Mouse (Mus musculus) adipocyte (in vitro differentiated cells): ENCODE measurements around the gene Samd14.

Experiments used
- DNase-seq: peaks from one replicate; pipeline ENCODE4 v3.0.0-alpha.2; 2016; ENCODE audit warnings: low spot score

The Samd14 gene

GRCm38 (mm10) chr11:94990102-94990748 lies 19.5 kb upstream of the Samd14 start:
- no peak for DNase-seq

- peak; percentile 97 for DNase-seq
These were observed 18.7 kb upstream of the Samd14 start, which contains the start of gene Ppp1r9b for GRCm38 (mm10) chr11:94990749-94991577. Gene Ppp1r9b, plus strand, starts transcription at chr11:94991035.

DNA sequence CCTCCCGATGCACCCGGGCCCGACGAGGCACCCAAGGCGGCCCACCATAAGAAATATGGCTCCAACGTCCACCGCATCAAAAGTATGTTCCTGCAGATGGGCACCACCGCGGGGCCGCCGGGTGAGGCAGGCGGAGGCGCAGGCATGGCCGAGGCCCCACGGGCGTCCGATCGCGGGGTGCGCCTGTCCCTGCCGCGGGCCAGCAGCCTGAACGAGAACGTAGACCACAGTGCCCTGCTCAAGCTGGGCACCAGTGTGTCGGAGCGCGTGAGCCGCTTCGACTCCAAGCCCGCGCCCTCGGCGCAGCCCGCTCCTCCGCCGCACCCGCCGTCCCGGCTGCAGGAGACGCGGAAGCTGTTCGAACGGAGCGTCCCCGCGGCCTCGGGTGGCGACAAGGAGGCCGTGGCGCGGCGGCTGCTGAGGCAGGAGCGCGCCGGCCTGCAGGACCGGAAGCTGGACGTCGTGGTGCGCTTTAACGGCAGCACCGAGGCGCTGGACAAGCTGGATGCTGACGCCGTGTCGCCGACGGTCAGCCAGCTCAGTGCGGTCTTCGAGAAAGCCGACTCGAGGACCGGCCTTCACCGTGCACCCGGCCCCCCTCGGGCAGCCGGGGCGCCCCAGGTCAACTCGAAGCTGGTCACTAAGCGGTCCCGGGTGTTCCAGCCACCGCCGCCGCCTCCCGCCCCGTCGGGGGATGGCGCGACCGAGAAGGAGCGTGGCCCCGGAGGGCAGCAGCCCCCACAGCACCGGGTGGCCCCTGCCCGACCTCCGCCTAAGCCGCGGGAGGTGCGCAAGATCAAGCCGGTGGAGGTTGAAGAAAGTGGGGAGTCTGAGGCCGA lies 17.8 kb upstream of the Samd14 start:
- peak; percentile 38 for DNase-seq

GRCm38 (mm10) chr11:94992480-94992753 lies 17.3 kb upstream of the Samd14 start:
- no peak for DNase-seq

- peak; percentile 74 for DNase-seq
These were observed 16.7 kb upstream of the Samd14 start for GRCm38 (mm10) chr11:94992754-94993606.

DNA sequence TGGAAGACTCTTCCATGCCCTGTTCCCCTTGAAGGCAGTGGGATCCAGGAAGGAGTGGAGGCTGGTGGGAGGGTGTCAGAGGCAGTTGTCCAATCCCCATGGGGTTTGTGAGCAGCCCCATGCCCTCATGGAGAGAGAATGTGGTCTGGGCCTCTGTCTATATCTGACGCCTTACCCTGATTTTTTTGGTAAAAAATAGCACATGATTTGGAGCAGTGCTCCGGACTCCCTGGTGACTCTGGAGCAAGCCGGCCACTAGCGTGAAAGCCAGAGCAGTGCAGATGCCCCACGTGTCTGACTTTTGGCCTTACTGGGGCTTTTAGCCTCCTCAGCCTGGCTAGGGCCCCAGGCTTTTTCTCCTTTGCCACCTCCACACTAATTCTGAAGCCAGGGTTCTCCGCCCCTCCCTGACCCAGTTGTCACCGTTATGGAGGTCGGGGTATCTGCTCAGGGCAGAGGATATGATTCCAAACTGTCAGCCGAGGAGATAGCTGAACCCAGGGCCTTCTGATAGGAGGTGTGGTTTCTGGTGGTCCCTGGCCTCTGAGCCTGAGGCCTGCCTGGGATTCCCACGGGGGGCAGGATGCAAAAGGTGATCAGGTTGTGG lies 15.4 kb upstream of the Samd14 start:
- peak; percentile 94 for DNase-seq

DNA sequence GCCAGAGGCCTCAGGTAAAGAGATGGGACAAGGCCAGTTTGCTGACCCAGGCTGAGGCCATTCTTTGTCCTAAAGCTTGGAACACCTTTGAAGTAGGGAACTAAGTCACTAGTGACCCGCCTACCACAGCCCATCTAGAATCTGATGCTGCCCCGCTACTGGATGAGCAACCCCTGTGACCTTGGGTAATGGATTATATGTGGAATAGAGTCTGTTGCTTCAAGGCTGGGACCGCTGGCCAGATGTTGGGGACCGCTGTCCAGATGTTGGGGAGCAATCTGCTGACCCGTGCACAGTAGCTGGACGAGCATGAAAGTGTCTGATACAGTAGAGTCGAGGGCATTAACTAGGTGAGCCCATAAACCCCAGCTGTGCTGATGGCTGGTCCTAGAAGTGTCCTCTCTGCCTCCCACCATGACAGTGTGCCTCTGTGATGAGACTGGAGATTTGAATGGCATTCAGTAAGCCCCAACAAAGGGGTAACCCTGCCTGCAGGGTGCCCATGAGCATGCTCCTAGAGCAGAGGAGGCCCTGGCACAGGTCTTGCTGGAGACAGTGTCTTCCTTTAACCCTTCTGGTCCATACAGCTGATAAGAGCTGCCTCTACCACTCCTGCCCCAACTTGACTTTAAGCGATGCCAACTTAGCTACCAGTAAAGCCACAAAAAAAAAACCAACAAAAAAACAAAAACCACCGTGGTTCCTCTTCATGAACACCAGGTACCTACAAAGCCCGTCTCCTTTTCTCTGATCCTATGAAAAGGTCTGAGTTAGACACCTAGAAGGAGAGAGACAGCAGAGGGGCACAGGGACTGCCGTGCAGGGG lies 14.5 kb upstream of the Samd14 start:
- no peak for DNase-seq

DNA sequence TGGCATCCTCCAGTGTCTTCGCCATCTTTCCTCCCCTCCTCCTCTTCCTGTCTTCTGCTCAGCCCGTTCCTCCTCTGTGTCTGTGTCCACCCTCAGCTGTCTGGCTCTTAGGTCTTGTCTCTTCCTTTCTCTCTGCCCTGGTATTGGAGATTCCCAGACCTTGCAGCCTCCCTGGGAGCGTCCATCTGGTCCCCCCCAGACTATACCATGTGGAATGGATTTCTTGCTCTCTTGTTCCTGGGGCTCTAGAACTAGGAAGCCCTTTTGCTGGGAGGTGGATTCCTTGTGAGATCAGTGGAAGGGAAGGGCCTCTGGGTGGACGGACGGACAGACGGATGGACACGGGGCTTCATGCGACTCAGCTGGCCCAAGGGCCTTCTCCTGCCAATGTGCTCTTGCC lies 13.6 kb upstream of the Samd14 start:
- DNase-seq: no peak

GRCm38 (mm10) chr11:94996984-94997383 lies 12.7 kb upstream of the Samd14 start:
- no peak for DNase-seq

GRCm38 (mm10) chr11:94997596-94997995 lies 12.1 kb upstream of the Samd14 start:
- DNase-seq: no peak

DNA sequence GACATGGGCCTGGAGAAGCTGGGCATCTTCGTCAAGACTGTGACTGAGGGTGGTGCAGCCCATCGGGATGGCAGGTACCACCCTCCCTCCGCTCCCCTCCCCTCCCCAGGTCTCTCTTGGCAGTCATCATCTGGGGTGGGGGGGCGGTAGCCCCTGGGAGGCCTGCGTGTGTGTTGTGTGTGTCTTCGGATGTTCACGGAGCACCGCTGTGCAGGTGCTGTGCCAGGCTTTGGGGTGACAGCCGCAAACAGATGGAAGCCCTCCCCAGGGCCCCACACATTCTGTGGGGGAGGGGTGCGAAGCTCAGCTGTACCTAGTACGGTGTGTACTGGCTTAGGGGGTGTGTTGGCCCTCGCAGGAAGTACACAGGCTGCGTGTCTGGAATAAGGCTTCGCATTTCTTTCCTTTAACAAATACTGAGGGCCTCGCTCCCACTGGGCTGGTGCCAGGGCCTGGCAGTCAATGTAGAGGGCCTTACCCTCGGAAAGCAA lies 11.6 kb upstream of the Samd14 start:
- DNase-seq: no peak

- DNase-seq: no peak
These were observed 9.6 kb upstream of the Samd14 start for GRCm38 (mm10) chr11:95000128-95000527.

GRCm38 (mm10) chr11:95000548-95000947 lies 9.1 kb upstream of the Samd14 start:
- no peak for DNase-seq

DNA sequence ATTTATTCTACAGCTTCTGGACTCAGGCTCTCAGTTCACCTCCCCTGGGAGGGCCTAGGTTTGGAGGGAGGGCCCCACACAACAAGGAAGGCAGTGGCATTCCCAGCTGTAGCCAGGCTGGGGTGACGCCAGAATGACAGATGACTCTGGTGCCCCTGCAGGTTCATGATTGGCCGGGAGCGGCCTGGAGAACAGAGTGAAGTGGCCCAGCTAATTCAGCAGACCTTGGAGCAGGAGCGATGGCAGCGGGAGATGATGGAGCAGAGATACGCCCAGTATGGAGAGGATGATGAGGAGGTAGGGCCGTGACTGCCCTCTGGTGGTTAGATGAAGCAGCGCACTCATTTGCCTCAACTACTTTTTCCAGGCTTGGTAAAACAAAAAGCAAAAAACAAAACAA lies 8.6 kb upstream of the Samd14 start:
- DNase-seq: peak; percentile 68

- no peak for DNase-seq
These were observed 7.9 kb upstream of the Samd14 start for GRCm38 (mm10) chr11:95001584-95002347.

- no peak for DNase-seq
These were observed 7.0 kb upstream of the Samd14 start for GRCm38 (mm10) chr11:95002705-95003104.

DNA sequence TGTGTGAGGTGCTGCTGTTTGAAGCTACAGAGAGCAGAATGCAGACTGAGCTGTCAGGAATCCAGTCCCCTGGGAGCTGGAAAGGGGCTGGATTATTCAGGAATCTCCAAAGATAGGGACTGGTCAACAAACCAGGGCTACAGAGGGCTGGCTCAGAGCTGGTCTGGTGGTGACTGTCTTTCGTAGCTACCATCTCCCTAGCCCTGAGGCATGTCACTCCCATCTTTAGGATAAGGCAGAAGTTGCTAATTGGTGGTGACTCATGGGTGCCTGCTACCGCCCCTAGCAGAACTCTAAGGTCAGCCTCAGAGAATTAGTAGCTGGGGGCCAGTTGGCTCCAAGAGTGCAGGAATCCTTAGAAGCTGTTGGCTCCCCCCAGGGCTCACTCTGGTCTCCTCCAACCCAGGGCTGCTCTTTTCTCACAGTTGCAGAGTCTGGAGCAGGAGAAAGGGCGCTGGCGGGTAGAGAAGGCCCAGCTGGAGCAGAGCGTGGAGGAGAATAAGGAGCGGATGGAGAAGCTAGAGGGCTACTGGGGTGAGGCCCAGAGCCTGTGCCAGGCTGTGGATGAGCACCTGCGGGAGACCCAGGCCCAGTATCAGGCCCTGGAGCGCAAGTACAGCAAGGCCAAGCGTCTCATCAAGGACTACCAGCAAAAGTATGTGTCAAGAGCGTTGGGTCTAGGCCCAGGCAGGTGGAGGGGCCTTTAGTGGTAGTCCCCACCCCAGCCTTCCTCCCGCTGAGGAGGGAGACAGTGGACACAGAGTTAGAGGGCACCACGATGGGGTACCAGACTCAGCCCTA lies 5.3 kb upstream of the Samd14 start:
- DNase-seq: peak; percentile 39

DNA sequence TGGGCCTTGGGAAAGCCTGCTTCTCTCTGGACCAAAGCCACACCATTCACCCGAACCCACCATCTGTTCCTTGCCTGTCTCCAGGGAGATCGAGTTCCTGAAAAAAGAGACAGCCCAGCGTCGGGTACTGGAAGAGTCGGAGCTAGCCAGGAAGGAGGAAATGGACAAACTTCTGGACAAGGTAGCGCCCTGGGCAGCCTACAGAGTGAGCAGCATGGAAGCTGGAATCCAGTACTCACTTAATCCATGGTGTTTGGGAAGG lies 4.8 kb upstream of the Samd14 start:
- DNase-seq: no peak

DNA sequence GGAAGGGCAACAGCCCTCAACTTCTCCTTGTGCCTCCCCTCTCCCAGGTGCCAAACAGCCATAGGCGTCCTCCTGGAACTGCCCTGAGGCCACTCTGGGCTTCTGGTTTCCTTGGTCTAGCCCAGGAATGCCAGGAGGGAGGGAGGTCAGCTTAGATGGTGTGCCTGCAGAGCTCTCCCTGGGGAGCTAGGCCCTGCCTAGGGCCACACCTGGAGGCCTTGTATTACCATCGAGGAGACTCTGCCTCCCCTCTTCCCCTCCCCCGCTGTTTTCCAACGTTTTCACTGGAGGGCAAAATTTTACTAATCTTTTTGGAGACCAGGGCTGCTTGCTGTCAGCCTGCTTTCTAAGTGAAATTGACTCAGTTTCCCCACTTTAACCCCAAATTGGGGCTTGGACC lies 3.6 kb upstream of the Samd14 start:
- no peak for DNase-seq
